Mouse (Mus musculus): Measurements from ENCODE around the gene Paxx.
A peak's percentile ranks its signal among the peaks of the same experiment; 100 is the strongest.

Gene Paxx

DNA sequence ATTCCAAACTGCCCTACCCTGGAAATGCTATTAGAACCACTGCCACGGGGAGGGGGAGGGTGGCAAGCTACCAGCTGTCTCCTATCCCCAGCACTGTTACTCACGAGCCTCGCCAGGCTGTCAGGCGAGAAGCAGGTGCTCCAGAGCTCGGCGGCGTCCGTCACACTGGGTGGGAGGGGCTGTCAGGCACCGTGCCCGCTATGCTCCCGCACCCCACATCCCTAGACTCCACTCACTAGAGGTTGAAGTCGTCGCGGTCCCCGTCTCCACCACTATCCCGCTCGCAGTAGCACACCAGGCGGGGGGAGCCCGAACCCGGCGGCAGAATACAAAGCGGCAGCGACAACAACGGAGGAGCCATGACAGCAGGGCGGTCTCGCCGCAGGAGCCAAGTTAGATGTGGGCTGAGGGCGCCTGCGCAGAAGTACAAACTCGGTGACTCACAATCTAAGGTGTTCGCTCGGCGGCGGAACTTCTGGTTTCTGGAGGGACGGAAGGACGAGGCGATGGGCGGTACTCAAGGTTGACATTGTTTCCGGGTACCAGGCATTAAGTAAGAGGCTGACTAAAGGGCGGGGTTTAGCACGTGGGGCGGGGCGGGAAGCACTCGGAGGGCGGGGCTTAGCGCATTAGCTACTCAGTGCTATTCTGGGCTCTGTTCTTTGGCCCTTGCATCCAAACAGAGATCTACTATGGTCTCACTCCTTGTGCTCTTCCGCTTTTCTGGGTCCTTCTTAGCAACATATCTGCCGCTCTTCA is at the start of gene Paxx:
Paxx (minus strand) TSS at position 544 of the 759 bp plus-strand sequence.
- peak; percentile 82 for DNase-seq (ENCODE audit: low read depth, low spot score)

DNA sequence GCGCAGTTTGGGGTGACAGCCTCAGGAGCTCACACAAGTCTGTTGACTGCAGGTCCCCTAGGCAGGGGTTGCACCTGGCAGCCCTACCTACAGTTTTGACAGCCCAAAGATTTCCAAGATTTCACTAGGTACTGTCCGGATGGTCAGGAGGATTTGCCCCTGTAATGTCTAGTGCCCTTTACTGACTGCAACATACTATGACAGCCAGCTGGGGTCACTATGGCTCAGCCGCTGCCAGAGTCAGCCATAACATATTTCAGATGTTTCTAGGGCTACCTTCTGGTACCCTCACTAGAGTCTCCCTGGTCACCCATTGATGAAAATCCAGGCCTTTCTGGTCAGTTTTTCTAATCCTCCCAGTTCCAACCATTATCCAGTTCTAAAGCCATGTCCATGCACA is 49.0 kb upstream of the Paxx start:
- no peak for DNase-seq (ENCODE audit: low read depth, low spot score)

- no peak for DNase-seq (ENCODE audit: low read depth, low spot score)
Observed at GRCm38 (mm10) chr2:25506964-25507363, 46.1 kb upstream of the Paxx start.

- DNase-seq (ENCODE audit: low read depth, low spot score) = no peak
Observed at GRCm38 (mm10) chr2:25505860-25506259, 45.0 kb upstream of the Paxx start.

GRCm38 (mm10) chr2:25505000-25505399 is 44.1 kb upstream of the Paxx start:
- no peak for DNase-seq (ENCODE audit: low read depth, low spot score)

- DNase-seq (ENCODE audit: low read depth, low spot score) = no peak
Observed at GRCm38 (mm10) chr2:25504538-25504937, 43.6 kb upstream of the Paxx start.

DNA sequence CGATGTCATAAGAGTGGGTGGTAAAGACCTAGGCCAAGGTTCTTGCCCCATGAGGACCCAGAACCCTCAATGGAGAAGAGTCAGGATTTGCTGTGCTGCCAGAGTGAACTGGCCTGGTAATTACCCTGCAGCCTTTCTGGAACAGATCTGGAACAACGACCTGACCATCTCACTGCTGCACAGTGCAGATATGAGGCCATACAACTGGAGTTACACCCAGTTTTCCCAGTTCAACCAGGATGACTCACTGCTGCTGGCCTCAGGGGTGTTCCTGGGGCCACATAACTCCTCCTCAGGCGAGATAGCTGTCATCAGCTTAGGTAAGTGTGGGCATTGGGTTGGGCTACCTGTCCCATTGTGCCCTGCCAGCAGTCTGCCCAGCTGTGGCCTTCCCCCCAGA is 41.8 kb upstream of the Paxx start:
- DNase-seq (ENCODE audit: low read depth, low spot score) = no peak

GRCm38 (mm10) chr2:25501593-25502486 is 40.9 kb upstream of the Paxx start, which contains the start of gene C8g:
C8g (minus strand) TSS chr2:25501719.
- DNase-seq (ENCODE audit: low read depth, low spot score) = no peak

- DNase-seq (ENCODE audit: low read depth, low spot score) = peak; percentile 83
Observed at GRCm38 (mm10) chr2:25500576-25501405, 39.9 kb upstream of the Paxx start, which contains the start of gene Fbxw5. Fbxw5 (plus strand) TSS chr2:25500750.

- DNase-seq (ENCODE audit: low read depth, low spot score) = no peak
Observed at GRCm38 (mm10) chr2:25500071-25500575, 39.2 kb upstream of the Paxx start.

DNA sequence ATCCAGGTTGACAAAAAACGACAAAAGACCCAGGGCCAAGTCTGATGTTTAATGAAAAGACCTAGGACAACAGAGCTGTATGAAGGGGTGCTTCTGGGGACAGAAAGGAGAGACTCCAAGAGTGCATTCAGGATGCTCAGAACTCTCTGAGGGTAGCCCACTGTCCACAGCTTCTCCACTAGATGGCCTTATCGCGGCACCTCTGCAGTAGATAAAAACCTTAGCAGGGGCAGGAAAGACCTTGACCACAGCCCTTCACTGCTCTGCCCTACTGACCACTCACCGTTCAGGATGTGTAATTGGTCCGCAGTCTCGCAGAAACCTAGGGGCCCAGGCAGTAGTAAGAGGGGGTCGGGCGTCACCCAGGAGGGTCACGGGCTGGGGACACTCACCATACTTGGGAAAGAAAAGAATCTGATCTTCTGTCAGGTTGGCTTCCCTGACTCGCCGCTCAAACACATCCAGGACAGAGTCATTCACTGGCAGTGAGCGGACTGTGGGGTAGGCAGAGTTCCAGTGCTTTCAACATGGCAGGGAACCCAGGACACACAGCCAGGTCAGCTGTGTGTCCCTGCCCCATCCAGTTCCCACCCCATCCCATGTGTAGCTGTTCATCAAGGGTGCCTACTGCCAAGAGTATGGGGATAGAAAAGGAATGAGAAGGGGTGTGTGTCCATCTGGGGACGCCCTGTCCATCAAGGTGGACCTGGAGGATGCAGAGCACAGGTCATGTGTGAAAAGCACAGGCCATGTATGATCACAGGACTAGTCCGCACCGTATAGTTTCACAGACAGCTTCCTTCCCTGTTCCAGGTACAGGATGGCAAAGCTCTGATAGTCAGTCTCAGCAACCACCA is 38.0 kb upstream of the Paxx start:
- DNase-seq (ENCODE audit: low read depth, low spot score) = no peak

- no peak for DNase-seq (ENCODE audit: low read depth, low spot score)
Observed at GRCm38 (mm10) chr2:25497846-25498575, 37.1 kb upstream of the Paxx start.

GRCm38 (mm10) chr2:25496462-25496861 is 35.6 kb upstream of the Paxx start:
- DNase-seq (ENCODE audit: low read depth, low spot score) = no peak

GRCm38 (mm10) chr2:25493476-25493961 is 32.6 kb upstream of the Paxx start, which contains the start of gene Lcn12:
Lcn12 (minus strand) TSS chr2:25493911.
- DNase-seq (ENCODE audit: low read depth, low spot score) = no peak

DNA sequence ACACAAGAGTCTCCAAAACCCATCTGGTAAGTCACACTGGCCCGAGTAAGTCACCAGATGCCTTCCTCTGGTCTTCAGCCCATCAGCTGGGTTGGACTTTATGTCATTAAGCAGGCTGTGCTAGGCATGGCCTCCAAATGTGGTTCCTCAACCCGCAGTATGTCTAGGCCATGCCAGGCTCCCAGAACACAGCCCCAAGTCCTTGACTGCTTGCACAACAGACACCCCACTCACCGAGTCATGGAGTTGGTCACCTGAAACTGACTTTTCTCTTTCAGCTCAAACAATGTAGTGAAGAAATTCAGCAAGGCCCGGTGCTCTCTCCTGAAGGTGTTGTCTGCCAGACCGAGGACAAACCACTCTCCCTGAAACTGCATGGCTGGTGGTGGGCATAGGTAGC is 32.1 kb upstream of the Paxx start:
- no peak for DNase-seq (ENCODE audit: low read depth, low spot score)

- no peak for DNase-seq (ENCODE audit: low read depth, low spot score)
Observed at GRCm38 (mm10) chr2:25488671-25489068, 27.8 kb upstream of the Paxx start.

DNA sequence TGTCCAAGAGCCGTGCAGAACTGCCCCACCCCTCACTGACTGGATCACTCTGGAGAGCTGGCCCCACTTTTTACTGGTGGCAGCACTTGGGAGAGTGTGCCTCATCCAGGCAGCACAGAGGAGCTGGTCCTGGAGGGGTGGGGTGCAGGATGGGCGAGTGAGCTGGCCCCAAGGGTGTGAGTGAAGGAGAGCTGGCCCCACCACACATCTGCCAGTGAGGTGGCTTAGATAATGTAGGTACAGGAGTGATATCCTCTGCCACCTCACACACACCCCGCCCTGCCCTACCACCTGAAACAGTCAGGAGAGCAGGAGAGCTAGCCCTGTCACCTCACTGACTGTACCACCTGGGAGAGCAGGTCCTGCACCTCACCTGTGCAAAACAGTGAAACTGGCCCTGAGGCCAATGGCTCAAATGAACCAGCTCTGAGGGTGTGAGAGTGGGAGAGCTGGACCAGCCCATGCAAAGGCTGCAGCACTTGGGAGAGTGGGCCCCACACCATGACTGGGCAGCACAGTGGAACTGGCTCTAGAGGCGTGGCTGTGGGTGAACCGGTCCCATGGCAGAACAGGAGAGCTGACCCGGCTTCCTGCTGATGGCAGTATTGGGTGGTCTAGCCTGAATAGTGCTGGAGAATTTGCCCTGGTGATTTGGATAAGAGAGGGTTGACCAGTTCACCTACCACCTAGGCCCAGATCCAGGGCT is 27.2 kb upstream of the Paxx start:
- DNase-seq (ENCODE audit: low read depth, low spot score) = no peak

DNA sequence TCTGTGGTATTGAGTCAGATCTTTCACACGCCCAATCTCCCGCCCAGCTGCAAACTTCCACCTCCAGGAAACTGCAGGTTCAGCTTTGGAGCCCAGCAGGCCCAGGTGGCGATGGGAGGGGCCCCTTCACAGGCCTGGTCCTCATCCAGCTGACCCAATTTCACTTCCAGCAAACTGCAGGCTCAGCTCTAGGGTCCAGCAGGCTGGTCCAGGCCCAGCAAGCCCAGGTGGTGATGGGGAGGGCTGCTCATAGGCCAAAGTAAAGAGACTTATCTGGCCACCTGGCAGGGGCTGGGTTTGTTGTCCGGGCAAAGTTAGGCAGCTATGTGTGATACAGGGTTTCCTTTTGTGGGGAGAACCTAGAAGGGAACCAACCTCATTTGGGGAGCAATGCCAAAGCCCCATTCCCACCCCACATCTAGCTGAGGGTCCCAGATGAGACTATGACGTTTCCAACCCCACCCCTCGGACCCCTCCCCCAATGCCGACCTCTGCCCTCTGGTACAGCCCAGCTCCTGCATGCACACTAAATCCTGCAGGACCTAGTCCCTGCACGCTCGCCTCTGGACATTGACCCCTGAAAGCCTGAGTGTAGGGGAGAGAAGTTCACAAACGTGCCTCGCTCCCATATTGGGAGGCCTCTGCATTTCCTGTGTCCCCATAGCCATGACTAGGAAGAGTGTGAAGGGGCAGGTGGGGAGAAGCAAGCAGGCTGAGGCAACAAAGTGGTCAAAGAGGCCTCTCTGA is 24.2 kb upstream of the Paxx start:
- no peak for DNase-seq (ENCODE audit: low read depth, low spot score)

Measured in retina, adult 2 months (tissue).